Mouse (Mus musculus) cortical plate, adult 2 months (tissue): Measurements from ENCODE around the gene Olfr1381. TPM values are rescaled to one million over a fixed set of nuclear protein-coding genes. Genes with fewer than 3 reads are reported as not detected.
"Not testable (repeated sequence)": the region's sequence is repeated elsewhere in the genome, so short reads cannot be mapped to it uniquely, and the experiment has no call there.

Experiments used
- H3K27ac ChIP-seq: fragments of 200-500 bp; 2 replicates; pipeline ENCODE4 v1.5.1; 2012; ENCODE audit warnings: low read length, control low read depth, inconsistent platforms; ENCODE audit not compliant: insufficient read depth
- H3K4me1 ChIP-seq: fragments of 200-500 bp; 2 replicates; pipeline ENCODE4 v1.6.1; 2011; ENCODE audit warnings: low read length; ENCODE audit not compliant: control insufficient read depth, insufficient read depth
- H3K4me3 ChIP-seq: fragments of 200-500 bp; 2 replicates; pipeline ENCODE4 v1.5.1; 2011; ENCODE audit warnings: mild to moderate bottlenecking, low read length, control low read depth; ENCODE audit not compliant: insufficient read depth
- CTCF ChIP-seq: fragments of 200-500 bp; IDR thresholded peaks from 2 replicates; pipeline ENCODE4 v1.5.1; 2011; ENCODE audit warnings: mild to moderate bottlenecking, control low read depth, low read length; ENCODE audit not compliant: insufficient read depth; ENCODE audit errors: extremely low read depth
- POLR2A ChIP-seq: fragments of 200-500 bp; IDR thresholded peaks from 2 replicates; pipeline ENCODE4 v1.6.1; 2011; ENCODE audit warnings: mild to moderate bottlenecking, low read length, control low read depth; ENCODE audit not compliant: insufficient read depth; ENCODE audit errors: extremely low read depth
- polyA plus RNA-seq: library from polyadenylated mRNA; depleted of rRNA; stranded (reverse); fragments of >200 nt; gene quantifications from 2 replicates; pipeline ENCODE4 v1.2.3, GENCODE M21; 2012; rRNA removed

Olfr1381 gene
- not detected in 2 replicates for polyA plus RNA-seq

GRCm38 (mm10) chr11:49543149-49543548 is at the start of gene Olfr1381:
TSS of gene Olfr1381 (plus strand) at chr11:49543449.
- H3K4me1 ChIP-seq, H3K4me3 ChIP-seq, H3K27ac ChIP-seq: not testable (repeated sequence)

GRCm38 (mm10) chr11:49518086-49518485 is 25.2 kb upstream of the Olfr1381 start:
- TF ChIP-seq POLR2A (no peak), CTCF (no peak)
- no peak overlapping the region for H3K27ac ChIP-seq
- H3K4me3 ChIP-seq: no peak overlapping the region
- no peaks in the 10 kb centered on the region for H3K4me1 ChIP-seq

GRCm38 (mm10) chr11:49519348-49519747 is 23.9 kb upstream of the Olfr1381 start, which contains the start of gene Olfr1383:
TSS of gene Olfr1383 (plus strand) at chr11:49519648.
- Histone ChIP-seq H3K4me3 (no peak within 1 kb of the TSS), H3K4me1 (no peaks in the 10 kb centered on the region), H3K27ac (no peak within 1 kb of the TSS)
- TF ChIP-seq POLR2A (no peak), CTCF (no peak)

- no peak within 1 kb of the TSS for H3K27ac ChIP-seq
- TF ChIP-seq CTCF: no peak
- no peak for TF ChIP-seq POLR2A
Observed at GRCm38 (mm10) chr11:49527947-49528346, 15.3 kb upstream of the Olfr1381 start, which contains the start of gene Olfr1382. TSS of gene Olfr1382 (plus strand) at chr11:49528247.

GRCm38 (mm10) chr11:49532761-49533160 is 10.5 kb upstream of the Olfr1381 start:
- Histone ChIP-seq H3K27ac (no peak overlapping the region), H3K4me1 (no peaks in the 10 kb centered on the region), H3K4me3 (no peak overlapping the region)
- TF ChIP-seq POLR2A (no peak), CTCF (no peak)

More at GRCm38 (mm10) chr11:49527947-49528346, 15.3 kb upstream of the Olfr1381 start, which contains the start of gene Olfr1382:
- no peaks in the 10 kb centered on the region for H3K4me1 ChIP-seq
- H3K4me3 ChIP-seq: no peak within 1 kb of the TSS

GRCm38 (mm10) chr11:49536631-49537030 is 6.6 kb upstream of the Olfr1381 start:
- H3K4me3 ChIP-seq, H3K27ac ChIP-seq, H3K4me1 ChIP-seq: not testable (repeated sequence)
- TF ChIP-seq CTCF: peak; percentile 79

GRCm38 (mm10) chr11:49554033-49554432 is 10.8 kb downstream of the Olfr1381 start:
- TF ChIP-seq CTCF: peak; percentile 54
- H3K27ac ChIP-seq, H3K4me1 ChIP-seq, H3K4me3 ChIP-seq: not testable (repeated sequence)

GRCm38 (mm10) chr11:49556578-49556977 is 13.3 kb downstream of the Olfr1381 start, which contains the start of gene Olfr1380:
TSS of gene Olfr1380 (plus strand) at chr11:49556878.
- H3K27ac ChIP-seq, H3K4me3 ChIP-seq, H3K4me1 ChIP-seq: not testable (repeated sequence)

GRCm38 (mm10) chr11:49575054-49575453 is 31.8 kb downstream of the Olfr1381 start:
- H3K27ac ChIP-seq, H3K4me3 ChIP-seq, H3K4me1 ChIP-seq: not testable (repeated sequence)

GRCm38 (mm10) chr11:49580452-49580851 is 37.2 kb downstream of the Olfr1381 start:
- not testable (repeated sequence) for H3K4me3 ChIP-seq, H3K27ac ChIP-seq, H3K4me1 ChIP-seq

GRCm38 (mm10) chr11:49590213-49590612 is 47.0 kb downstream of the Olfr1381 start:
- TF ChIP-seq POLR2A (no peak), CTCF (no peak)
- H3K27ac ChIP-seq: no peak overlapping the region
- no peaks in the 10 kb centered on the region for H3K4me1 ChIP-seq
- H3K4me3 ChIP-seq: no peak overlapping the region
